11 mouse cellular contexts compared by ENCODE assay signal in the genomic region with DNA sequence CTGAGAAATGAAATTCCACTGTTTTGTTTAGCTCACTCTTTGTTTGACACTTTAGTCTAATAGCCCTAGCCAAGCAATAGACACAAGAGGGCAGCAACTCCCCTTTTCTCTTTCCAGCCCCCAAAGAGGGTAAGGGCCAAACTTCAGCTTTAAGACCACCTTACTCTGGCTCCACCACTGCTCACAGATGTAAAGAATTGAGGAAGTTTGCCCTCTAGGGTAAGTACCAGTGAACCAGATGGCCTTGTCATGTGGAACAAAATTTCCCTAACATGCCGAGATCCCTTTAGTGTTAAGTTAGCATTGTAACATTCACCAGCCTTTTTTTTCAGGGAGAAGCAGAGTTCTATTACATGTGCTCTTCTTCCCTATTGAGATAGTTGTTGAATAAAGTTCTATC. TPM values are rescaled to one million over a fixed set of nuclear protein-coding genes. Genes with fewer than 3 reads are reported as not detected.
A peak's percentile ranks its signal among the peaks of the same experiment; 100 is the strongest.
DNase-seq lines count a peak whose midpoint lies in the region; ATAC-seq and TF ChIP-seq lines count a peak whose summit lies in the region.
"Had no signal": no experiment of that assay in that cellular context is flagged by ENCODE, and none has a peak within 500 bp of the region (broad histone marks: within the 10 kb centered on the region; RNA-seq: fewer than 3 reads in every experiment).

No protein-coding gene starts in this region.

- no peaks in the 10 kb centered on the region for H3K9me3 ChIP-seq in forebrain, postnatal 0 days (ENCODE audit: low read length)
- no peaks in the 10 kb centered on the region for H3K9me3 ChIP-seq in forebrain, embryonic 13.5 days (replicated peaks)
- no peaks in the 10 kb centered on the region for H3K9me3 ChIP-seq in midbrain, postnatal 0 days (ENCODE audit: low read length)
- H3K9me3 ChIP-seq in midbrain, embryonic 13.5 days = no peaks in the 10 kb centered on the region
- H3K9me3 ChIP-seq: liver, embryonic 13.5 days had no signal

- no peak overlapping the region for H3K4me3 ChIP-seq in forebrain, postnatal 0 days (ENCODE audit: low read depth, low read length)
- H3K4me3 ChIP-seq in forebrain, embryonic 13.5 days = no peak overlapping the region
- no peak overlapping the region for H3K4me3 ChIP-seq in midbrain, postnatal 0 days (ENCODE audit: low read depth, low read length)
- no peak overlapping the region for H3K4me3 ChIP-seq in midbrain, embryonic 13.5 days (replicated peaks)
- H3K4me3 ChIP-seq: liver, embryonic 13.5 days had no signal

- WGBS in forebrain, postnatal 0 days = 74% methylated on average over 1 of the region's 1 CpGs
- WGBS in forebrain, embryonic 13.5 days = 79% methylated on average over 1 of the region's 1 CpGs
- 80% methylated on average over 1 of the region's 1 CpGs for WGBS in midbrain, postnatal 0 days
- 82% methylated on average over 1 of the region's 1 CpGs for WGBS in midbrain, embryonic 13.5 days

- DNase-seq in forebrain, postnatal 0 days = no peak
- DNase-seq in midbrain, postnatal 0 days (ENCODE audit: low spot score) = no peak
- DNase-seq in heart, postnatal 14 days = peak; percentile 8 to 21
- DNase-seq in thymus, postnatal 36 days = peak; percentile 11 to 12
- DNase-seq in ovary, postnatal 36 days (ENCODE audit: low spot score) = no peak
- no peak for DNase-seq in frontal cortex, postnatal 25 days (ENCODE audit: low spot score in 2 of 2)
- DNase-seq: adrenal gland, postnatal 25 days; liver, embryonic 13.5 days; right cerebral cortex, postnatal 25 days had no signal

- H3K9ac ChIP-seq in forebrain, postnatal 0 days = no peak overlapping the region
- H3K9ac ChIP-seq in forebrain, embryonic 13.5 days = no peak overlapping the region
- no peak overlapping the region for H3K9ac ChIP-seq in midbrain, postnatal 0 days (replicated peaks; ENCODE audit: low read length, poor library complexity, severe bottlenecking)
- H3K9ac ChIP-seq in midbrain, embryonic 13.5 days (replicated peaks) = no peak overlapping the region
- H3K9ac ChIP-seq: liver, embryonic 13.5 days had no signal

- no peak overlapping the region for H3K27ac ChIP-seq in forebrain, postnatal 0 days (ENCODE audit: low read depth, low read length)
- H3K27ac ChIP-seq in forebrain, embryonic 13.5 days = no peak overlapping the region
- H3K27ac ChIP-seq in midbrain, postnatal 0 days (ENCODE audit: low read depth, low read length) = no peak overlapping the region
- H3K27ac ChIP-seq in midbrain, embryonic 13.5 days = no peak overlapping the region
- H3K27ac ChIP-seq: liver, embryonic 13.5 days had no signal

- no peaks in the 10 kb centered on the region for H3K27me3 ChIP-seq in forebrain, postnatal 0 days (ENCODE audit: insufficient read depth, low read length)
- H3K27me3 ChIP-seq in forebrain, embryonic 13.5 days = no peaks in the 10 kb centered on the region
- no peaks in the 10 kb centered on the region for H3K27me3 ChIP-seq in midbrain, postnatal 0 days (ENCODE audit: insufficient read depth, low read length)
- no peaks in the 10 kb centered on the region for H3K27me3 ChIP-seq in midbrain, embryonic 13.5 days
- H3K27me3 ChIP-seq: liver, embryonic 13.5 days had no signal

- H3K4me1 ChIP-seq in forebrain, postnatal 0 days (ENCODE audit: insufficient read depth) = no peaks in the 10 kb centered on the region
- no peaks in the 10 kb centered on the region for H3K4me1 ChIP-seq in forebrain, embryonic 13.5 days
- no peaks in the 10 kb centered on the region for H3K4me1 ChIP-seq in midbrain, postnatal 0 days (ENCODE audit: insufficient read depth, low read length)
- no peaks in the 10 kb centered on the region for H3K4me1 ChIP-seq in midbrain, embryonic 13.5 days (replicated peaks)
- H3K4me1 ChIP-seq: liver, embryonic 13.5 days had no signal

- ATAC-seq in forebrain, postnatal 0 days = no peak
- ATAC-seq in forebrain, embryonic 13.5 days = no peak
- no peak for ATAC-seq in midbrain, postnatal 0 days (ENCODE audit: low FRiP score)
- no peak for ATAC-seq in midbrain, embryonic 13.5 days

- intact Hi-C loops in heart, postnatal 14 days (cut with DNase I) = loop anchor here (2.0 to 10.0 kb wide), 3 partner anchors 86 to 342 kb away; no protein-coding TSS in a partner anchor

- H3K36me3 ChIP-seq in forebrain, postnatal 0 days (ENCODE audit: insufficient read depth) = no peaks in the 10 kb centered on the region
- no peaks in the 10 kb centered on the region for H3K36me3 ChIP-seq in forebrain, embryonic 13.5 days (ENCODE audit: poor library complexity, severe bottlenecking)
- no peaks in the 10 kb centered on the region for H3K36me3 ChIP-seq in midbrain, postnatal 0 days (ENCODE audit: insufficient read depth, low read length)
- H3K36me3 ChIP-seq in midbrain, embryonic 13.5 days = no peaks in the 10 kb centered on the region
- H3K36me3 ChIP-seq: liver, embryonic 13.5 days had no signal

- H3K4me2 ChIP-seq in forebrain, postnatal 0 days (ENCODE audit: low read depth) = no peak overlapping the region
- H3K4me2 ChIP-seq in forebrain, embryonic 13.5 days = no peak overlapping the region
- no peak overlapping the region for H3K4me2 ChIP-seq in midbrain, postnatal 0 days (ENCODE audit: low read depth, low read length, poor library complexity, severe bottlenecking)
- H3K4me2 ChIP-seq in midbrain, embryonic 13.5 days (replicated peaks) = no peak overlapping the region
- H3K4me2 ChIP-seq: liver, embryonic 13.5 days had no signal

- TF ChIP-seq CTCF in forebrain, postnatal 0 days (IDR thresholded peaks at IDR 0.05; ENCODE audit: low read depth) = peak; percentile 8; the same call in 1 of the 2 replicates
- TF ChIP-seq CTCF in midbrain, postnatal 0 days (IDR thresholded peaks at IDR 0.05) = peak; percentile 42

RNA-seq across cellular contexts. Expression of a gene that starts 59.0 kb away (rescaled TPM):
- 0.15 and 0.81 TPM in 2 replicates for total RNA-seq in forebrain, postnatal 0 days (2014; rRNA removed)
- 0.13 and 0.21 TPM in 2 replicates for polyA plus RNA-seq in forebrain, postnatal 0 days (2015; fragmentation: Nextera tagmentation; extraction: Ambion mirVana)
- polyA plus RNA-seq in forebrain, embryonic 13.5 days (2015; fragmentation: Nextera tagmentation; extraction: Ambion mirVana) = 0.30 and 0.48 TPM in 2 replicates
- total RNA-seq in midbrain, postnatal 0 days (2014; rRNA removed) = 0.52 TPM in 1 of 2 replicates, not detected in the other
- 0.12 and 0.21 TPM in 2 replicates for polyA plus RNA-seq in midbrain, postnatal 0 days (2015; fragmentation: Nextera tagmentation; extraction: Ambion mirVana)
- polyA plus RNA-seq in midbrain, embryonic 13.5 days (2015; fragmentation: Nextera tagmentation; extraction: Ambion mirVana) = 0.15 and 0.46 TPM in 2 replicates
- total RNA-seq in heart, postnatal 14 days (2021) = under 1 TPM; 0.12 to 0.51 TPM

Comparison
In these comparisons a context has a peak if more than half of its experiments do, and no peak if none do; other contexts are left out.
1. DNase-seq: peak in heart, postnatal 14 days (2 of 2) and thymus, postnatal 36 days (2 of 2); none in forebrain, postnatal 0 days (single experiment), midbrain, postnatal 0 days (single experiment), ovary, postnatal 36 days (single experiment) and frontal cortex, postnatal 25 days (0 of 2).